Mouse (Mus musculus): ENCODE results near the gene Fgf12.
A peak's percentile ranks its signal among the peaks of the same experiment; 100 is the strongest.

The Fgf12 gene

GRCm38 (mm10) chr16:28454821-28455220 is 298.0 kb downstream of the Fgf12 start:
- DNase-seq, result no peak

- no peak for DNase-seq
These were observed 305.8 kb downstream of the Fgf12 start for GRCm38 (mm10) chr16:28447114-28447455.

GRCm38 (mm10) chr16:28446334-28447113 is 306.3 kb downstream of the Fgf12 start:
- no peak for DNase-seq

GRCm38 (mm10) chr16:28445800-28446333 is 307.0 kb downstream of the Fgf12 start:
- DNase-seq, result no peak

- DNase-seq, result no peak
These were observed 307.7 kb downstream of the Fgf12 start for GRCm38 (mm10) chr16:28444993-28445799.

GRCm38 (mm10) chr16:28421617-28422016 is 331.3 kb downstream of the Fgf12 start:
- no peak for DNase-seq

GRCm38 (mm10) chr16:28419693-28420299 is 333.1 kb downstream of the Fgf12 start:
- no peak for DNase-seq

- DNase-seq, result no peak
These were observed 341.6 kb downstream of the Fgf12 start for GRCm38 (mm10) chr16:28411210-28411817.

GRCm38 (mm10) chr16:28408294-28408693 is 344.6 kb downstream of the Fgf12 start:
- DNase-seq, result no peak

GRCm38 (mm10) chr16:28407892-28408291 is 345.0 kb downstream of the Fgf12 start:
- DNase-seq, result no peak

- DNase-seq, result no peak
These were observed 348.7 kb downstream of the Fgf12 start for GRCm38 (mm10) chr16:28404156-28404555.

- no peak for DNase-seq
These were observed 350.2 kb downstream of the Fgf12 start for GRCm38 (mm10) chr16:28402701-28403100.

- DNase-seq, result no peak
These were observed 361.6 kb downstream of the Fgf12 start for GRCm38 (mm10) chr16:28391283-28391682.

GRCm38 (mm10) chr16:28389114-28389513 is 363.8 kb downstream of the Fgf12 start:
- no peak for DNase-seq

GRCm38 (mm10) chr16:28374790-28375189 is 378.1 kb downstream of the Fgf12 start:
- no peak for DNase-seq

- DNase-seq, result no peak
These were observed 379.6 kb downstream of the Fgf12 start for GRCm38 (mm10) chr16:28373311-28373710.

GRCm38 (mm10) chr16:28350624-28351023 is 402.2 kb downstream of the Fgf12 start:
- DNase-seq, result no peak

GRCm38 (mm10) chr16:28345323-28345722 is 407.5 kb downstream of the Fgf12 start:
- no peak for DNase-seq

GRCm38 (mm10) chr16:28337930-28338329 is 414.9 kb downstream of the Fgf12 start:
- no peak for DNase-seq

GRCm38 (mm10) chr16:28336700-28337099 is 416.2 kb downstream of the Fgf12 start:
- DNase-seq, result no peak

GRCm38 (mm10) chr16:28335025-28335424 is 417.8 kb downstream of the Fgf12 start:
- no peak for DNase-seq

- peak; percentile 15 for DNase-seq
These were observed 429.3 kb downstream of the Fgf12 start for GRCm38 (mm10) chr16:28323576-28323975.

- no peak for DNase-seq
These were observed 441.2 kb downstream of the Fgf12 start for GRCm38 (mm10) chr16:28311618-28312017.

Measured in kidney, adult 11 months (tissue).